Mouse (Mus musculus): ENCODE data around the gene Mindy3.

Gene Mindy3

GRCm38 (mm10) chr2:12368451-12368850 lies 50.8 kb downstream of the Mindy3 start:
- DNase-seq (ENCODE audit: low spot score) = no peak

DNA sequence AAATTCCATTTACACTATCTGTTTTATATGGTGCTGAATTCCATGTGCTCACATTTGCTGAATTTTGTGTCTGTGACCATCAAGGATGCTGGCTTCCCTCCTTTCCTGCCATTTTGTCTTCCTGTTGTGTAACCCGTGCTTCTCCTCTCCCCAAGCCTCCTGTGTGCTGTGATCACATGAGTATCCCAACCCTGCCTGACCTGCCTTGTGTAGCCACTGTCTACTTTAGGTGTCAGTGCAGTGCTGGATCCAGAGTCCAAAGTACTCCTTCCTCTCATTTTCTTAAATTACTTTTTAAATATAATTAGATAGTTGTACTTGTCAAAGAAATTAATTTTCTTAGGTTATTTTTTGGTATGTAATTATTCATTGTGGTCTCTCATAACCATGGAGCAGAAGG lies 51.3 kb downstream of the Mindy3 start:
- DNase-seq (ENCODE audit: low spot score) = no peak

DNA sequence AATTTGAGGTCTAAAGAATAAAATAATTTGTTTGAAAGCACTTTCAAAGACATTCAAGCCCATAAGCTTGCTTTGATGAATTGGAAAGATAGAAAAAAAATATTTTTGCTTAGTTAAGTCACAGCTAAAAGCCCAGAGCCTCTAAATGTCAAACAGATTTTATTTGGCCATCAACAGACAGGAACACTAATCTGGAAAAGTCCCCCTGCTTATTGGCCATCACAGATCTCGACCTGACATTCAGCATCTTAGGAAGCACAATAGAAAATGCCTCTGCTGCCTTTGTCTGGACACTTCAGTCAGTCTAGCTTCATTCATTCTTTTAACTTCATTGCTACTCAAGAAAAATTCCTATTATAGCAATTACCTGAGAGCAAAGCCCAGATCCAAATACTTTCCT lies 58.0 kb downstream of the Mindy3 start:
- DNase-seq (ENCODE audit: low spot score) = no peak

DNA sequence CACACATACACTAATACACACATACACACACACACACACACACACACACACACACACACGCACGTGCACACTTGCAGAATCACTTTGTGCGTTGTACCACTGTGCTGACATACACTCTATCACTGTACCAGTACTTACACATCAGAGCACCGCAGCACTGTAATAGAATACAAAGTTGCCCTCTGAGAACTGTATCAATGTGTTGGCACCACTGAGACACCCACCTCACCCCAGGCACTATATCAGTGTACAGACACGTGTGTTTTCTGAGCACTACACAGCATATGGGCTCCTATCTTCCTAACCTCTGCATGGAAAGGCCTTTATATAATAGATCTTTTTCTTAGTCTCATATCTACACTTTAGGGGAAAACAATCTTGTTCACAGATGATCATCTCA lies 64.4 kb downstream of the Mindy3 start:
- no peak for DNase-seq (ENCODE audit: low spot score)

DNA sequence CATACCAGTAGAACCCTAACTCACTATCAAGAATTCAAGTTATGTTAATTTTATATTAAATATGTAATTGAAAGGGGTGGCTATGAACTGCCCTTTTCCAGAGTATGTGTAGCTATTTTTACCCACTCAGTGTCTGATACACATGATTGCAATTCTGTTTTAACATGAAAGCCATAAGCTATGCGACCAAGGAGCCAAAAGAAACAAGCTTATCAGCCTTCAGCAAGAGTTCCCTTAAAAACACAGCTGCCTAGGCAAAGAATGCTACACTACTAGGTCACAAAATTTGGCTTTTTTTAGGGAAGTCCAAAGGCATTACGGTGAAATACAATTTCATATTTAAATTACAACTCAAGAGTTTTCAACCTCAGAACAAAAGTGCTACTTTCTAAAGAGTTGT lies 70.4 kb downstream of the Mindy3 start:
- DNase-seq (ENCODE audit: low spot score) = no peak

- DNase-seq (ENCODE audit: low spot score) = no peak
These were observed 87.3 kb downstream of the Mindy3 start for GRCm38 (mm10) chr2:12331962-12332361.

DNA sequence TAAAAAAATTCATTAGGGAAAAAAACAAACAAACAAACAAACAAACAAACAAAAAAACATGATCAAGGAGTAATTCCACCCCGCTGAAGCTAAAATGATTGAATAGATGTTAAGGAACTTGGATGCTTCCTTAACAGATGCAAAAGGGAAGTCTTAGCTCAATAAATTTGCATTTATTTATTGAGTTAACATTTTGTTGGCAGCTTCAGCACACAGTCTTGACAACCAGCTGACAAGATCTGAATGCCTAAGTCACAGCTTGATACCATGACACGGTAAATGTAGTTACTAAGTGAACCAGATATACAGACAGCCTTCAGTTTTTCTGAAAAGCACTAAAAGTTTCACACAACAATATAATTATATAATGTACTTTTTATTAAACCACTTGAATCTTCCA lies 89.7 kb downstream of the Mindy3 start:
- no peak for DNase-seq (ENCODE audit: low spot score)

DNA sequence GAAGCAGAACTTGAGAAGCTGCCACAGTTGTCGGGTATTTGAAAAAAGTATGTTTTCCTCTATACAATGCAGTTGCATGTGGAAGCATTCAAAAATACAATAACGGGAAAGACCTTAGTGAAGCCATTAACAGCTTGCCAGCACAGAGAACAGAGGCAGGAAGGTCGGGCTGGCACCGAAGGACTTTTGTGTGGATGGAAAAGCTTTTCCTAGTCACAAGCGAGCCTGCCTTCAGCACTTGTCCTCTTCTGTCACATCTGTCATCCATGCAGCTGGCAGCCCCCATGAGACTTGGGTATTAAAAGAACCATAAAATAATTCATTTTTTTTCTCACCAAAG lies 90.2 kb downstream of the Mindy3 start:
- DNase-seq (ENCODE audit: low spot score) = peak; percentile 14

DNA sequence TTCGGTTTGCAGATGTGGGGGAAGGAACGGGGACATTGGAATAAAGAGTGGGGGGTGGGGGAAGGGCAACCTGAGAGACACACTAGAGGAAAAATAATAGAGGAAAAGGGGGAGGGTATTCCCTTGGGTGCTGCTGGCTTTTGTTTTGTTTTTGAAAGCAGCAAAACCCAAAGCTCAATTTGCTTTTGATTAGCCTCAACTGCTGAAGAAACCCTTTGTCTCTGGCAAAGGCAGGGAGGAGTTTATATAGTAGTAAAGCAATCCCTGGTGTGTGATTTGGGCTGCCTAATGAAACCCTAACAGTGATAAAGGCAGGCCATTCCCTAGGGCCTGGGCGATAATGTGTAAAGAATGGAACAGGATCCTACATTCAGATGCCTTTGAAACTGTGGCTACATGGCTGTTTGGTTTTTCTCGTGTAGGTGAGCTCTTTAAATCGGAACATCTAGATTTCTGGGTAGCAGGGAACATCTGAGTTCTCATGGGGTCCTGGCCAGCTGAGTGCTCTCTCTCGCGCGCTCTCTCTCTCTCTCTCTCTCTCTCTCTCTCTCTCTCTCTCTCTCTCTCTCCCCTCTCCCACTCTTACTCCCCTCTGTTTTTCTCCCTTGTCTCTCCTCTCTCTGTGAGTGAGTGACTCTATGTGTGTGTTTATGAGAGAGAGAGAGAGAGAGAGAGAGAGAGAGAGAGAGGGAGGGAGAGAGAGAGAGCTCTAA lies 90.8 kb downstream of the Mindy3 start:
- DNase-seq (ENCODE audit: low spot score) = peak; percentile 47

GRCm38 (mm10) chr2:12327691-12328354 lies 91.4 kb downstream of the Mindy3 start:
- peak; percentile 9 for DNase-seq (ENCODE audit: low spot score)

DNA sequence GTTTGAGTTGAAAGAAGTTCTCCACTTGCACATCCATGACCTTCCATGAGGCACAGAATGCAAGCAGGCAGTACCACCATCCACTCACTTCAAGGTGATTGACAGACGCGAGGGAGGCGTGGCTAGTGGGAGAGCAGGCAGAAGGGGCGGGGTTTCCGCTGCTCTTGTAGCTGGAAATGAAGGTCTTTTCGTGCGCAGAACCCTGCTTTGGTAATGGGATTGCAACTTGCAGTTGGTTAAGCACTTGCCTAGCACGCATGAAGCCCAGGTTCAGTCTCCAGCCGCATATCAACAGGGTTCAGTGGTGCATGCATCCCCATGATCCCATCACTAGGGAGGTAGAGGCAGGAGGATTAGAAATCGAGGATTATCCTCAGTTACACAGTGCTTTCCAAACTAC lies 92.1 kb downstream of the Mindy3 start:
- peak; percentile 87 for DNase-seq (ENCODE audit: low spot score)

GRCm38 (mm10) chr2:12325868-12326267 lies 93.4 kb downstream of the Mindy3 start:
- no peak for DNase-seq (ENCODE audit: low spot score)

GRCm38 (mm10) chr2:12325417-12325816 lies 93.9 kb downstream of the Mindy3 start:
- no peak for DNase-seq (ENCODE audit: low spot score)

GRCm38 (mm10) chr2:12320914-12321313 lies 98.4 kb downstream of the Mindy3 start:
- DNase-seq (ENCODE audit: low spot score) = no peak

- DNase-seq (ENCODE audit: low spot score) = no peak
These were observed 100.6 kb downstream of the Mindy3 start for GRCm38 (mm10) chr2:12318715-12319114.

DNA sequence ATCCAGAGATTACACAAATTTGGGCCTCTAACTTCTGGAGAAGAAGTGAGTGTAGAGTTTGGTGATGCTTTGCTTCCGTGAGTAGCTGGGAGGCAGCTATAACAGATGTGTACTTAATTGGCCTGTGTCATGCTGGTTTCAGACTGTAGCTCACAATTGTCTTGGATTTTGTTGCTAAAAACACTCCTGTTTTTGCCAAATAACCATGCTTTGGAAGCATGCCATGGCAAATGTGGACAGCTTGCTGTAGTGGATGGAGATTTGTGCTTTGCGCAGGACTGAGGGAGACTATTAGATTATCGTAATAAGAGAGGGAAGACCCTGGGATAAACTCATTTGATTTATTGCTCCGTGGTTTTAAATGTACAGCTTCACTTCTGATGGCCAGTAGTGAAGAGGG lies 101.2 kb downstream of the Mindy3 start:
- DNase-seq (ENCODE audit: low spot score) = no peak

- no peak for DNase-seq (ENCODE audit: low spot score)
These were observed 101.9 kb downstream of the Mindy3 start for GRCm38 (mm10) chr2:12317343-12317742.

- DNase-seq (ENCODE audit: low spot score) = no peak
These were observed 102.9 kb downstream of the Mindy3 start for GRCm38 (mm10) chr2:12316361-12316760.

DNA sequence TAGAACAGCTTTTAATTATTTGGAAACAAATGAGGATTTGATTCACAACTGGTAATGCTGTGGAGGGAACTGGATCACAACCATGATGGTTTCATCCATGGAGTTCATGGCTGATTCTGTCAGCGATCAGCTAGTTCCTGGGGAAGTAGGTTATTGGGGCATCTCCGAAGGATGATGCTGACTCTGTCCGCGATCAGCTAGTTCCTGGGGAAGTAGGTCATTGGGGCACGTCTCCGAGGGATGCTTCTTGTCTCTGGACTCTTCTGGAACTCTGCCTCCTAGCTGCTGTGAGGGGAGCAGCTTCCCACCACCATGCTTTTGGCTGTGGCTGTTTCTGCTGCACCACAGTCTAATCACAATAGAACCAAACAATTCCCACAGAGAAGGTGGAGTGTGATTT lies 105.2 kb downstream of the Mindy3 start:
- DNase-seq (ENCODE audit: low spot score) = no peak

GRCm38 (mm10) chr2:12308466-12308865 lies 110.8 kb downstream of the Mindy3 start:
- DNase-seq (ENCODE audit: low spot score) = peak; percentile 48

- DNase-seq (ENCODE audit: low spot score) = no peak
These were observed 112.0 kb downstream of the Mindy3 start for GRCm38 (mm10) chr2:12307311-12307710.

DNA sequence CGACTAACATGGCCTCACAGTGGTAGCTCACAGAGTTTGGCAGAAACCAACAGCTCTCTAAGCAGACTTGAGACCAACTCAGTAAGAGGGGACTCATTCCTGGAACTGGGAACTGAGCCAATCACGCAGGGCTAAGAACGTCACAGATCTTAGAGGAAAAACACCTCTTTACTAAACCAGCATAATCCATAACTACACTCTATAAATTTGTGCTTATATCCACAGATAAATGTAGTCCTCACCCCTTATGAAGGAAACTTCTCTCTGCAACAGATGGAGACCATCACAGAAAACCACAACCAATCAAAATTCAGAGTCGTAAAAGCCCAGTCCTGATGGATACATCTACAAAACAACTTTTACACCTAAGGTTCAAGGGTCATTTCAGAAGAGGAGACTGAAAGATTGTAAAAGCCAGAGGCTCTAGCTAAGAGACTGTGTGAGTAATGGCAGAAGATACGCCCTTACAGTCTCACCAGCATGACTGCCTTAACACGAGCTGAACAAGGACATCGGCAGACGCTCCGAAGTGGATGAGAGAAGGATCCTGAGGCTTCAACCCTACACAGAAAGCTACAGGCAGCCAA lies 114.1 kb downstream of the Mindy3 start:
- no peak for DNase-seq (ENCODE audit: low spot score)

- peak; percentile 91 for DNase-seq (ENCODE audit: low spot score)
These were observed 117.7 kb downstream of the Mindy3 start, which contains the start of gene Itga8 for GRCm38 (mm10) chr2:12301431-12302170. TSS of gene Itga8 (minus strand) at chr2:12301922.
